ENCODE assay signal across 30 mouse cellular contexts in genomic region chr1:173491483-173491882, GRCm38 (mm10). TPM values are rescaled to one million over a fixed set of nuclear protein-coding genes. Genes with fewer than 3 reads are reported as not detected.
"Had no signal": no experiment of that assay in that cellular context is flagged by ENCODE, and none has a peak within 500 bp of the region (broad histone marks: within the 10 kb centered on the region; RNA-seq: fewer than 3 reads in every experiment).

No protein-coding gene starts in this region.

RNA-seq across cellular contexts. Expression of gene Ifi206, which starts 0.6 kb away (rescaled TPM):
- total RNA-seq: gastrocnemius, adult 2 months; gastrocnemius, postnatal 10 days; gastrocnemius, postnatal 25 days; gastrocnemius, postnatal 4 days; heart, postnatal 4 days; layer of hippocampus, adult 2 months; layer of hippocampus, postnatal 10 days; layer of hippocampus, postnatal 25 days; left cerebral cortex, adult 2 months; left cerebral cortex, postnatal 14 days; left cerebral cortex, postnatal 36 days had no signal
- polyA plus RNA-seq: heart, embryonic 10.5 days; heart, embryonic 12.5 days; hindbrain, embryonic 10.5 days; hindbrain, embryonic 12.5 days; hindbrain, embryonic 14.5 days; limb, embryonic 10.5 days; limb, embryonic 12.5 days; liver, embryonic 11.5 days had no signal

RNA-seq across cellular contexts. Expression of gene Ifi214, which starts 44.3 kb away (rescaled TPM):
- total RNA-seq: gastrocnemius, adult 2 months; gastrocnemius, postnatal 10 days; gastrocnemius, postnatal 25 days; gastrocnemius, postnatal 4 days; heart, adult 8-10 months; heart, postnatal 10 days; heart, postnatal 4 days; layer of hippocampus, adult 2 months; layer of hippocampus, postnatal 10 days; layer of hippocampus, postnatal 25 days; left cerebral cortex, adult 2 months; left cerebral cortex, postnatal 14 days; left cerebral cortex, postnatal 36 days had no signal
- polyA plus RNA-seq: heart, embryonic 10.5 days; heart, embryonic 12.5 days; heart, embryonic 14.5 days; heart, embryonic 16.5 days; hindbrain, embryonic 10.5 days; hindbrain, embryonic 12.5 days; hindbrain, embryonic 14.5 days; hindbrain, embryonic 16.5 days; intestine, embryonic 15.5 days; intestine, postnatal 0 days; kidney, embryonic 14.5 days; kidney, embryonic 16.5 days; limb, embryonic 10.5 days; limb, embryonic 12.5 days; limb, embryonic 14.5 days; liver, embryonic 11.5 days; liver, embryonic 13.5 days had no signal
